Mouse (Mus musculus): Measurements from ENCODE around the gene Nectin2.
"Not testable (repeated sequence)": the region's sequence is repeated elsewhere in the genome, so short reads cannot be mapped to it uniquely, and the experiment has no call there.

The Nectin2 gene

GRCm38 (mm10) chr7:19750217-19751069 lies at the start of gene Nectin2:
TSS of gene Nectin2 (minus strand) at chr7:19750483.
- peak; percentile 88 for DNase-seq (ENCODE audit: low read depth, low spot score)

- DNase-seq (ENCODE audit: low read depth, low spot score) = peak; percentile 67
Measured at GRCm38 (mm10) chr7:19796697-19797588, 46.7 kb upstream of the Nectin2 start, which contains the start of gene Cblc. TSS of gene Cblc (minus strand) at chr7:19796809.

GRCm38 (mm10) chr7:19796254-19796653 lies 46.0 kb upstream of the Nectin2 start:
- no peak for DNase-seq (ENCODE audit: low read depth, low spot score)

GRCm38 (mm10) chr7:19795236-19795635 lies 45.0 kb upstream of the Nectin2 start:
- DNase-seq (ENCODE audit: low read depth, low spot score) = no peak

- no peak for DNase-seq (ENCODE audit: low read depth, low spot score)
Measured at GRCm38 (mm10) chr7:19792701-19793630, 42.7 kb upstream of the Nectin2 start.

GRCm38 (mm10) chr7:19791504-19791903 lies 41.2 kb upstream of the Nectin2 start:
- DNase-seq (ENCODE audit: low read depth, low spot score) = not testable (repeated sequence)

- peak; percentile 79 for DNase-seq (ENCODE audit: low read depth, low spot score)
Measured at GRCm38 (mm10) chr7:19789904-19790347, 39.6 kb upstream of the Nectin2 start.

GRCm38 (mm10) chr7:19785874-19786458 lies 35.7 kb upstream of the Nectin2 start:
- DNase-seq (ENCODE audit: low read depth, low spot score) = no peak

GRCm38 (mm10) chr7:19784764-19785535 lies 34.7 kb upstream of the Nectin2 start:
- no peak for DNase-seq (ENCODE audit: low read depth, low spot score)

- peak; percentile 86 for DNase-seq (ENCODE audit: low read depth, low spot score)
Measured at GRCm38 (mm10) chr7:19783630-19784029, 33.3 kb upstream of the Nectin2 start.

GRCm38 (mm10) chr7:19782645-19783044 lies 32.4 kb upstream of the Nectin2 start:
- DNase-seq (ENCODE audit: low read depth, low spot score) = no peak

GRCm38 (mm10) chr7:19781741-19782140 lies 31.5 kb upstream of the Nectin2 start:
- DNase-seq (ENCODE audit: low read depth, low spot score) = no peak

GRCm38 (mm10) chr7:19779903-19780302 lies 29.6 kb upstream of the Nectin2 start:
- DNase-seq (ENCODE audit: low read depth, low spot score) = no peak

GRCm38 (mm10) chr7:19778645-19779044 lies 28.4 kb upstream of the Nectin2 start:
- DNase-seq (ENCODE audit: low read depth, low spot score) = no peak

GRCm38 (mm10) chr7:19777049-19777723 lies 26.9 kb upstream of the Nectin2 start:
- peak; percentile 95 for DNase-seq (ENCODE audit: low read depth, low spot score)

- DNase-seq (ENCODE audit: low read depth, low spot score) = no peak
Measured at GRCm38 (mm10) chr7:19771682-19772081, 21.4 kb upstream of the Nectin2 start.

GRCm38 (mm10) chr7:19770984-19771391 lies 20.7 kb upstream of the Nectin2 start, which contains the start of gene Bcam:
TSS of gene Bcam (minus strand) at chr7:19771016.
- no peak for DNase-seq (ENCODE audit: low read depth, low spot score)

GRCm38 (mm10) chr7:19770375-19770754 lies 20.1 kb upstream of the Nectin2 start:
- DNase-seq (ENCODE audit: low read depth, low spot score) = no peak
